In the genomic region with DNA sequence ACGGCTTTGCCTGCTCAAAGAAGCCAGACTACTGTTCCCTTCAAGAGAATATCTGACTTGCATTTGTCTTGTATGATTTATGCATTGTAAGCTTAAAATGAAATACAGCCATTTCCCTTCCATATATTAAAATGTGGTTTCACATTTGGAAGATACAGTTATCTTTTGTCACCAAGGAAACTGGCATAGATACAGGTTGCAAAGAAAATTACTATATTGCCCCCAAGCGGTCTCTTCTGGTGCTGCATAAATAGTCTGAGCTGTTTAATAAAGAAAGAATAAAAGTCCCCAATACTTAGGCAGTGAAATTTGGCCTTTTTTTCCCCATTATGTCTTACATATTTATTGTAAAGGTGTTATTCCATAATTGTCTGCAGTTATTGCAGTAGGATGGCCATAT, we compare ENCODE assay signal across 11 mouse cellular contexts.
DNase-seq lines count a peak whose midpoint lies in the region; ATAC-seq lines count a peak whose summit lies in the region.
"Had no signal": no experiment of that assay in that cellular context is flagged by ENCODE, and none has a peak within 500 bp of the region (broad histone marks: within the 10 kb centered on the region; RNA-seq: fewer than 3 reads in every experiment).

No protein-coding gene starts in this region.

- H3K4me2 ChIP-seq in midbrain, embryonic 15.5 days, result no peak overlapping the region
- H3K4me2 ChIP-seq: heart, embryonic 13.5 days; lung, embryonic 15.5 days; stomach, embryonic 15.5 days had no signal

- no peak overlapping the region for H3K4me3 ChIP-seq in midbrain, embryonic 15.5 days
- H3K4me3 ChIP-seq: heart, embryonic 13.5 days; lung, embryonic 15.5 days; stomach, embryonic 15.5 days had no signal

- 43% methylated on average over 2 of the region's 2 CpGs for WGBS in midbrain, embryonic 15.5 days

- peak; percentile 40 for DNase-seq in gastrocnemius, adult 18-20 months (ENCODE audit: low spot score)
- DNase-seq in gastrocnemius, postnatal 25 days, result no peak
- peak; percentile 54 for DNase-seq in testis, postnatal 10 days (ENCODE audit: low spot score)
- DNase-seq in testis, postnatal 14 days (ENCODE audit: low spot score), result no peak
- DNase-seq in kidney, postnatal 36 days, result peak; percentile 12 to 65
- no peak for DNase-seq in spleen, postnatal 36 days (ENCODE audit: low spot score in 2 of 2)

- H3K36me3 ChIP-seq in midbrain, embryonic 15.5 days (replicated peaks), result no peaks in the 10 kb centered on the region
- H3K36me3 ChIP-seq: heart, embryonic 13.5 days; lung, embryonic 15.5 days; stomach, embryonic 15.5 days had no signal

- no peaks in the 10 kb centered on the region for H3K4me1 ChIP-seq in midbrain, embryonic 15.5 days
- H3K4me1 ChIP-seq: heart, embryonic 13.5 days; lung, embryonic 15.5 days; stomach, embryonic 15.5 days had no signal

- ATAC-seq in common myeloid progenitor, adult 5-6 weeks (replicated peaks; ENCODE audit: low read depth, poor library complexity, severe bottlenecking), result peak; percentile 83
- peak; percentile 75; the same call in 1 of the 2 replicates for ATAC-seq in midbrain, embryonic 15.5 days (replicated peaks)

- H3K9ac ChIP-seq in midbrain, embryonic 15.5 days, result no peak overlapping the region
- H3K9ac ChIP-seq: heart, embryonic 13.5 days; lung, embryonic 15.5 days; stomach, embryonic 15.5 days had no signal

- H3K9me3 ChIP-seq in midbrain, embryonic 15.5 days, result no peaks in the 10 kb centered on the region
- H3K9me3 ChIP-seq: heart, embryonic 13.5 days; lung, embryonic 15.5 days; stomach, embryonic 15.5 days had no signal

- no peaks in the 10 kb centered on the region for H3K27me3 ChIP-seq in midbrain, embryonic 15.5 days (replicated peaks)
- H3K27me3 ChIP-seq: heart, embryonic 13.5 days; lung, embryonic 15.5 days; stomach, embryonic 15.5 days had no signal

- no peak overlapping the region for H3K27ac ChIP-seq in midbrain, embryonic 15.5 days
- H3K27ac ChIP-seq: heart, embryonic 13.5 days; lung, embryonic 15.5 days; stomach, embryonic 15.5 days had no signal

Comparison
In these comparisons a context has a peak if more than half of its experiments do, and no peak if none do; other contexts are left out.
1. DNase-seq: peak in gastrocnemius, adult 18-20 months (single experiment), testis, postnatal 10 days (single experiment) and kidney, postnatal 36 days (2 of 2); none in gastrocnemius, postnatal 25 days (single experiment), testis, postnatal 14 days (single experiment) and spleen, postnatal 36 days (0 of 2).